Mouse (Mus musculus): Measurements from ENCODE around the gene Ergic1. TPM values are rescaled to one million over a fixed set of nuclear protein-coding genes. Genes with fewer than 3 reads are reported as not detected.
A peak's percentile ranks its signal among the peaks of the same experiment; 100 is the strongest.

Gene Ergic1
- polyA plus RNA-seq, 1 experiment from 2014 or later, result 134 TPM

GRCm38 (mm10) chr17:26638655-26639054 is 77.4 kb downstream of the Ergic1 start:
- ATAC-seq, result peak; percentile 46; the same call in 1 of the 2 replicates
- no peaks in the 10 kb centered on the region for H3K4me1 ChIP-seq (ENCODE audit: control insufficient read depth, insufficient read depth, low read length)
- WGBS, result 26% methylated on average over 7 of the region's 7 CpGs
- peak; percentile 77 for DNase-seq (ENCODE audit: low spot score)
- no peak overlapping the region for H3K4me3 ChIP-seq (ENCODE audit: low read depth, low read length)
- H3K27ac ChIP-seq (ENCODE audit: low read depth, low read length), result no peak overlapping the region
- peaks cover 90% of the 10 kb centered on the region for H3K36me3 ChIP-seq (ENCODE audit: control insufficient read depth, insufficient read depth, low read length)
- no peak overlapping the region for H3K4me2 ChIP-seq (ENCODE audit: low read length)
- H3K27me3 ChIP-seq (replicated peaks; ENCODE audit: control insufficient read depth, insufficient read depth, low read length), result no peaks in the 10 kb centered on the region
- no peak overlapping the region for H3K9ac ChIP-seq (ENCODE audit: low read length)
- no peaks in the 10 kb centered on the region for H3K9me3 ChIP-seq (replicated peaks; ENCODE audit: control insufficient read depth, low read length)

- ATAC-seq, result no peak
- Histone ChIP-seq H3K4me3 (ENCODE audit: low read depth, low read length) (no peak overlapping the region), H3K9ac (ENCODE audit: low read length) (no peak overlapping the region), H3K27me3 (replicated peaks; ENCODE audit: control insufficient read depth, insufficient read depth, low read length) (no peaks in the 10 kb centered on the region), H3K27ac (ENCODE audit: low read depth, low read length) (no peak overlapping the region), H3K9me3 (replicated peaks; ENCODE audit: control insufficient read depth, low read length) (no peaks in the 10 kb centered on the region), H3K36me3 (ENCODE audit: control insufficient read depth, insufficient read depth, low read length) (peaks cover 91% of the 10 kb centered on the region), H3K4me2 (ENCODE audit: low read length) (no peak overlapping the region), H3K4me1 (ENCODE audit: control insufficient read depth, insufficient read depth, low read length) (peaks cover 5% of the 10 kb centered on the region; the same call in 1 of the 2 replicates)
- DNase-seq (ENCODE audit: low spot score), result no peak
- 90% methylated on average over 2 of the region's 2 CpGs for WGBS
Observed at GRCm38 (mm10) chr17:26639791-26640190, 78.5 kb downstream of the Ergic1 start.

- peaks cover 90% of the 10 kb centered on the region for H3K36me3 ChIP-seq (ENCODE audit: control insufficient read depth, insufficient read depth, low read length)
- no peak overlapping the region for H3K9ac ChIP-seq (ENCODE audit: low read length)
- H3K27ac ChIP-seq (ENCODE audit: low read depth, low read length), result no peak overlapping the region
- no peak for ATAC-seq
- H3K27me3 ChIP-seq (replicated peaks; ENCODE audit: control insufficient read depth, insufficient read depth, low read length), result no peaks in the 10 kb centered on the region
- peaks cover 8% of the 10 kb centered on the region; the same call in 1 of the 2 replicates for H3K4me1 ChIP-seq (ENCODE audit: control insufficient read depth, insufficient read depth, low read length)
- WGBS, result 97% methylated on average over 3 of the region's 3 CpGs
- H3K4me2 ChIP-seq (ENCODE audit: low read length), result no peak overlapping the region
- H3K9me3 ChIP-seq (replicated peaks; ENCODE audit: control insufficient read depth, low read length), result no peaks in the 10 kb centered on the region
- H3K4me3 ChIP-seq (ENCODE audit: low read depth, low read length), result no peak overlapping the region
- no peak for DNase-seq (ENCODE audit: low spot score)
Observed at GRCm38 (mm10) chr17:26640286-26640740, 79.0 kb downstream of the Ergic1 start.

GRCm38 (mm10) chr17:26643456-26643855 is 82.2 kb downstream of the Ergic1 start:
- no peak for DNase-seq (ENCODE audit: low spot score)
- 96% methylated on average over 8 of the region's 8 CpGs for WGBS
- H3K27ac ChIP-seq (ENCODE audit: low read depth, low read length), result no peak overlapping the region
- H3K9me3 ChIP-seq (replicated peaks; ENCODE audit: control insufficient read depth, low read length), result no peaks in the 10 kb centered on the region
- H3K4me2 ChIP-seq (ENCODE audit: low read length), result no peak overlapping the region
- H3K4me1 ChIP-seq (ENCODE audit: control insufficient read depth, insufficient read depth, low read length), result peaks cover 8% of the 10 kb centered on the region; the same call in 1 of the 2 replicates
- no peak overlapping the region for H3K9ac ChIP-seq (ENCODE audit: low read length)
- ATAC-seq, result no peak
- no peaks in the 10 kb centered on the region for H3K27me3 ChIP-seq (replicated peaks; ENCODE audit: control insufficient read depth, insufficient read depth, low read length)
- H3K36me3 ChIP-seq (ENCODE audit: control insufficient read depth, insufficient read depth, low read length), result peaks cover 90% of the 10 kb centered on the region
- no peak overlapping the region for H3K4me3 ChIP-seq (ENCODE audit: low read depth, low read length)

GRCm38 (mm10) chr17:26643993-26644392 is 82.7 kb downstream of the Ergic1 start:
- H3K4me2 ChIP-seq (ENCODE audit: low read length), result no peak overlapping the region
- DNase-seq (ENCODE audit: low spot score) (no peak), ATAC-seq (no peak)
- H3K27ac ChIP-seq (ENCODE audit: low read depth, low read length), result no peak overlapping the region
- H3K4me1 ChIP-seq (ENCODE audit: control insufficient read depth, insufficient read depth, low read length), result peaks cover 8% of the 10 kb centered on the region; the same call in 1 of the 2 replicates
- H3K9me3 ChIP-seq (replicated peaks; ENCODE audit: control insufficient read depth, low read length), result no peaks in the 10 kb centered on the region
- no peak overlapping the region for H3K4me3 ChIP-seq (ENCODE audit: low read depth, low read length)
- no peaks in the 10 kb centered on the region for H3K27me3 ChIP-seq (replicated peaks; ENCODE audit: control insufficient read depth, insufficient read depth, low read length)
- H3K36me3 ChIP-seq (ENCODE audit: control insufficient read depth, insufficient read depth, low read length), result peaks cover 92% of the 10 kb centered on the region
- 97% methylated on average over 2 of the region's 2 CpGs for WGBS
- H3K9ac ChIP-seq (ENCODE audit: low read length), result no peak overlapping the region

- Histone ChIP-seq H3K4me1 (ENCODE audit: control insufficient read depth, insufficient read depth, low read length) (peaks cover 8% of the 10 kb centered on the region; the same call in 1 of the 2 replicates), H3K27ac (ENCODE audit: low read depth, low read length) (peak overlapping the region; percentile 70; the same call in 1 of the 2 replicates), H3K36me3 (ENCODE audit: control insufficient read depth, insufficient read depth, low read length) (peaks cover 92% of the 10 kb centered on the region), H3K4me3 (ENCODE audit: low read depth, low read length) (no peak overlapping the region), H3K4me2 (ENCODE audit: low read length) (no peak overlapping the region), H3K9me3 (replicated peaks; ENCODE audit: control insufficient read depth, low read length) (no peaks in the 10 kb centered on the region), H3K9ac (ENCODE audit: low read length) (no peak overlapping the region), H3K27me3 (replicated peaks; ENCODE audit: control insufficient read depth, insufficient read depth, low read length) (no peaks in the 10 kb centered on the region)
- DNase-seq (ENCODE audit: low spot score) (peak; percentile 70), ATAC-seq (peak; percentile 79)
- WGBS, result 67% methylated on average over 9 of the region's 9 CpGs
Observed at GRCm38 (mm10) chr17:26644509-26645410, 83.5 kb downstream of the Ergic1 start.

GRCm38 (mm10) chr17:26645411-26645854 is 84.1 kb downstream of the Ergic1 start:
- DNase-seq (ENCODE audit: low spot score) (no peak), ATAC-seq (no peak)
- Histone ChIP-seq H3K4me1 (ENCODE audit: control insufficient read depth, insufficient read depth, low read length) (peaks cover 8% of the 10 kb centered on the region; the same call in 1 of the 2 replicates), H3K36me3 (ENCODE audit: control insufficient read depth, insufficient read depth, low read length) (peaks cover 89% of the 10 kb centered on the region), H3K27ac (ENCODE audit: low read depth, low read length) (no peak overlapping the region), H3K4me2 (ENCODE audit: low read length) (no peak overlapping the region), H3K9me3 (replicated peaks; ENCODE audit: control insufficient read depth, low read length) (no peaks in the 10 kb centered on the region), H3K9ac (ENCODE audit: low read length) (no peak overlapping the region), H3K27me3 (replicated peaks; ENCODE audit: control insufficient read depth, insufficient read depth, low read length) (no peaks in the 10 kb centered on the region), H3K4me3 (ENCODE audit: low read depth, low read length) (no peak overlapping the region)
- WGBS, result 88% methylated on average over 8 of the region's 8 CpGs

- H3K9ac ChIP-seq (ENCODE audit: low read length), result no peak overlapping the region
- no peak overlapping the region for H3K4me2 ChIP-seq (ENCODE audit: low read length)
- H3K4me1 ChIP-seq (ENCODE audit: control insufficient read depth, insufficient read depth, low read length), result peaks cover 8% of the 10 kb centered on the region; the same call in 1 of the 2 replicates
- DNase-seq (ENCODE audit: low spot score) (no peak), ATAC-seq (no peak)
- H3K36me3 ChIP-seq (ENCODE audit: control insufficient read depth, insufficient read depth, low read length), result peaks cover 75% of the 10 kb centered on the region
- 85% methylated on average over 13 of the region's 13 CpGs for WGBS
- H3K4me3 ChIP-seq (ENCODE audit: low read depth, low read length), result no peak overlapping the region
- no peaks in the 10 kb centered on the region for H3K27me3 ChIP-seq (replicated peaks; ENCODE audit: control insufficient read depth, insufficient read depth, low read length)
- no peak overlapping the region for H3K27ac ChIP-seq (ENCODE audit: low read depth, low read length)
- H3K9me3 ChIP-seq (replicated peaks; ENCODE audit: control insufficient read depth, low read length), result no peaks in the 10 kb centered on the region
Observed at GRCm38 (mm10) chr17:26647283-26647682, 86.0 kb downstream of the Ergic1 start.

GRCm38 (mm10) chr17:26649565-26649964 is 88.3 kb downstream of the Ergic1 start:
- ATAC-seq (no peak), DNase-seq (ENCODE audit: low spot score) (no peak)
- Histone ChIP-seq H3K9me3 (replicated peaks; ENCODE audit: control insufficient read depth, low read length) (no peaks in the 10 kb centered on the region), H3K27me3 (replicated peaks; ENCODE audit: control insufficient read depth, insufficient read depth, low read length) (no peaks in the 10 kb centered on the region), H3K36me3 (ENCODE audit: control insufficient read depth, insufficient read depth, low read length) (peaks cover 66% of the 10 kb centered on the region), H3K27ac (ENCODE audit: low read depth, low read length) (no peak overlapping the region), H3K4me1 (ENCODE audit: control insufficient read depth, insufficient read depth, low read length) (peaks cover 6% of the 10 kb centered on the region; the same call in 1 of the 2 replicates), H3K9ac (ENCODE audit: low read length) (no peak overlapping the region), H3K4me3 (ENCODE audit: low read depth, low read length) (no peak overlapping the region), H3K4me2 (ENCODE audit: low read length) (no peak overlapping the region)
- 88% methylated on average over 4 of the region's 4 CpGs for WGBS
